Mouse (Mus musculus) MEL (cell line): ENCODE results near the gene Ak1.

Experiments used
- CTCF ChIP-seq, 3 experiments: IDR thresholded peaks in 2 of 3; conservative IDR thresholded peaks in 1 of 3; 2 replicates each; pipeline ENCODE4 v1.5.1; 2011 to 2012; ENCODE audit warnings: low read length in 3 of 3, low read depth in 2 of 3, mild to moderate bottlenecking in 2 of 3, improper control_type of control experiment in 1 of 3, inconsistent platforms in 1 of 3, mixed read lengths in 1 of 3, moderate library complexity in 1 of 3; ENCODE audit not compliant: control insufficient read depth in 1 of 3, insufficient read depth in 1 of 3, poor library complexity in 1 of 3, severe bottlenecking in 1 of 3
- EP300 ChIP-seq, 2 experiments: IDR thresholded peaks; 2 replicates each; pipeline ENCODE4 v1.6.1; 2011; ENCODE audit warnings: improper control_type of control experiment in 2 of 2, low read length in 2 of 2, low read depth in 1 of 2, mild to moderate bottlenecking in 1 of 2
- MAFK ChIP-seq: IDR thresholded peaks from 2 replicates; pipeline ENCODE4 v1.6.1; 2011; ENCODE audit warnings: low read depth, mild to moderate bottlenecking, low read length, improper control_type of control experiment, borderline replicate concordance
- MAX ChIP-seq: IDR thresholded peaks from 2 replicates; pipeline ENCODE4 v1.6.1; 2011; ENCODE audit warnings: low read length, improper control_type of control experiment
- NELFE ChIP-seq: IDR thresholded peaks from 2 replicates; pipeline ENCODE4 v1.6.1; 2011; ENCODE audit warnings: low read depth, low read length, improper control_type of control experiment
- POLR2A ChIP-seq, 2 experiments: IDR thresholded peaks; 2 replicates each; pipeline ENCODE4 v1.6.1; 2011 to 2012; ENCODE audit warnings: low read length in 2 of 2, mild to moderate bottlenecking in 2 of 2, control low read depth in 1 of 2, improper control_type of control experiment in 1 of 2, low read depth in 1 of 2, moderate library complexity in 1 of 2; ENCODE audit not compliant: control insufficient read depth in 1 of 2, insufficient read depth in 1 of 2, poor library complexity in 1 of 2
- TAL1 ChIP-seq: IDR thresholded peaks from 2 replicates; pipeline ENCODE4 v1.6.1; 2012; ENCODE audit warnings: mild to moderate bottlenecking, inconsistent platforms, low read length, moderate library complexity, mixed read lengths

DNA sequence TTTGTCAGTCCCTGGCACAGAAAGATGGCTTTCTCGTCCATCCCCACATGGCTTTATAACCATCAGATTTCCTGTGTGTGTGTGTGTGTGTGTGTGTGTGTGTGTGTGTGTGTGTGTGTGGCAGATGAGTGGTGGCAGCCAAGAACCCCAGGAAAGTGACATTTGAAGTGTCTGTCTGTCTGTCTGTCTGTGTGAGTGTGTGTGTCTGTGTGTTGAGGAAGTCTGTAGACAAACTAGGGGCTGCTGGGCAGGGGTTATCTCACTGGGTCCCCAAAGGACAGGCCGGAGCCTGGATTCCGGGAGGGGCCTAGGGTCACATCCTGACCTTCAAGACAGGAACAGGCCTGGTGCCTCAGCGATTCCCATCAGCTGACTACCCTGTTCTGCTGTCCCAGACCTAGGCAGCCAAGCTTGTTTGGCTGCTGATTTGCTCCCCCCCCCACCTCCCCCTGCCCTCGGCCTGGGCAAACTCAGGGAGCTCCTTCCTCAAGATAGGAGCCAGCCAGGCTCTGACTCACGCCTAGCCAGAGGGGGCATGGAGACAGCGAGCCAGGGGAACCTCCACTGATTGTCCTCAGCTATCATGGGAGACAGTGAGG, 40.0 kb downstream of the Ak1 start:
- TF ChIP-seq CTCF (IDR thresholded peaks at IDR 0.05 in 2 of 3, conservative IDR thresholded peaks at IDR 0.05 in 1 of 3; ENCODE audit: control insufficient read depth in 1 of 3, insufficient read depth in 1 of 3, low read depth in 2 of 3, low read length in 3 of 3, poor library complexity in 1 of 3, severe bottlenecking in 1 of 3) (no peak), EP300 (IDR thresholded peaks at IDR 0.05; ENCODE audit: low read depth in 1 of 2, low read length in 2 of 2) (no peak), NELFE (no peak), TAL1 (no peak), POLR2A (IDR thresholded peaks at IDR 0.05; ENCODE audit: control insufficient read depth in 1 of 2, insufficient read depth in 1 of 2, low read depth in 1 of 2, low read length in 2 of 2, poor library complexity in 1 of 2) (no peak), MAFK (no peak), MAX (no peak)
